Mouse (Mus musculus): ENCODE results near the gene Fbxw28.
"Not testable (repeated sequence)": the region's sequence is repeated elsewhere in the genome, so short reads cannot be mapped to it uniquely, and the experiment has no call there.

The Fbxw28 gene

GRCm38 (mm10) chr9:109339559-109339958 lies at the start of gene Fbxw28:
TSS of gene Fbxw28 (minus strand) at chr9:109339659.
- not testable (repeated sequence) for DNase-seq (ENCODE audit: extremely low read depth, low read depth)

GRCm38 (mm10) chr9:109287576-109287975 lies 51.9 kb downstream of the Fbxw28 start, which contains the start of gene Fbxw14:
TSS of gene Fbxw14 (minus strand) at chr9:109287676.
- not testable (repeated sequence) for DNase-seq (ENCODE audit: extremely low read depth, low read depth)

Measured in MEL-GATA-1-ER (cell line).